Mouse (Mus musculus) myocyte (in vitro differentiated cells): ENCODE measurements around the gene Arl15.

ENCODE experiments used
- CEBPB ChIP-seq: IDR thresholded peaks from 2 replicates; pipeline ENCODE4 v1.6.1; 2011; ENCODE audit warnings: mild to moderate bottlenecking, moderate library complexity; ENCODE audit not compliant: poor library complexity, insufficient read depth, severe bottlenecking
- E2F4 ChIP-seq: IDR thresholded peaks from one replicate; pipeline ENCODE4 v1.6.1; 2011; ENCODE audit warnings: mild to moderate bottlenecking, control low read depth, moderate library complexity; ENCODE audit not compliant: insufficient read depth
- MAX ChIP-seq: IDR thresholded peaks from one replicate; pipeline ENCODE4 v1.6.1; 2011; ENCODE audit warnings: low read depth, mild to moderate bottlenecking, control low read depth
- MYOD1 ChIP-seq, 3 experiments: IDR thresholded peaks; one replicate each; pipeline ENCODE4 v1.6.1; 2011; ENCODE audit warnings: control low read depth in 2 of 3, low read depth in 2 of 3, mild to moderate bottlenecking in 2 of 3, moderate library complexity in 1 of 3; ENCODE audit not compliant: insufficient read length in 2 of 3, control insufficient read depth in 1 of 3
- MYOG ChIP-seq, 3 experiments: IDR thresholded peaks; one replicate each; pipeline ENCODE4 v1.6.1; 2011; ENCODE audit warnings: control low read depth in 2 of 3, low read depth in 2 of 3, mild to moderate bottlenecking in 2 of 3; ENCODE audit not compliant: insufficient read length in 2 of 3, control insufficient read depth in 1 of 3, insufficient read depth in 1 of 3
- POLR2A ChIP-seq: IDR thresholded peaks from one replicate; pipeline ENCODE4 v1.6.1; 2011; ENCODE audit warnings: low read depth, mild to moderate bottlenecking, control low read depth, moderate library complexity; ENCODE audit not compliant: insufficient read length
- POLR2AphosphoS2 ChIP-seq: IDR thresholded peaks from one replicate; pipeline ENCODE4 v1.6.1; 2011; ENCODE audit warnings: low read depth, control low read depth; ENCODE audit not compliant: insufficient read length
- REST ChIP-seq: IDR thresholded peaks from one replicate; pipeline ENCODE4 v1.6.1; 2011; ENCODE audit warnings: mild to moderate bottlenecking, control low read depth, moderate library complexity; ENCODE audit not compliant: insufficient read depth, insufficient read length
- TCF12 ChIP-seq: IDR thresholded peaks from one replicate; pipeline ENCODE4 v1.6.1; 2011; ENCODE audit warnings: mild to moderate bottlenecking, control low read depth; ENCODE audit not compliant: poor library complexity, insufficient read depth, severe bottlenecking
- TCF3 ChIP-seq: IDR thresholded peaks from one replicate; pipeline ENCODE4 v1.6.1; 2011; ENCODE audit warnings: low read depth, control low read depth; ENCODE audit not compliant: insufficient read length
- USF1 ChIP-seq: IDR thresholded peaks from one replicate; pipeline ENCODE4 v1.6.1; 2011; ENCODE audit warnings: low read depth, mild to moderate bottlenecking, control low read depth, moderate library complexity

GRCm38 (mm10) chr13:113957438-113957837, 163.1 kb downstream of the Arl15 start:
- no peak for TF ChIP-seq MAX
- TF ChIP-seq E2F4 = no peak
- TF ChIP-seq POLR2A = no peak
- TF ChIP-seq MYOD1 (IDR thresholded peaks at IDR 0.05; ENCODE audit: control insufficient read depth in 1 of 3, insufficient read length in 2 of 3, low read depth in 2 of 3) = no peak
- no peak for TF ChIP-seq REST
- TF ChIP-seq USF1 = no peak
- no peak for TF ChIP-seq CEBPB
- TF ChIP-seq TCF12 = no peak
- TF ChIP-seq TCF3 = no peak
- no peak for TF ChIP-seq POLR2AphosphoS2
- TF ChIP-seq MYOG (IDR thresholded peaks at IDR 0.05; ENCODE audit: control insufficient read depth in 1 of 3, insufficient read depth in 1 of 3, insufficient read length in 2 of 3, low read depth in 2 of 3) = no peak
